Mouse (Mus musculus) stomach, embryonic 14.5 days (tissue): Measurements from ENCODE around the gene Tmem117. TPM values are rescaled to one million over a fixed set of nuclear protein-coding genes. Genes with fewer than 3 reads are reported as not detected.
A peak's percentile ranks its signal among the peaks of the same experiment; 100 is the strongest.

Experiments
- ATAC-seq: fragments of 200-750 bp; cut with Nextera tagmentation; 2 replicates; pipeline ENCODE4 v1.8.0; 2017; ENCODE audit warnings: low read depth, moderate TSS enrichment; ENCODE audit not compliant: insufficient number of reproducible peaks, insufficient read depth, low FRiP score
- H3K27ac ChIP-seq: fragments of 300-500 bp; sonication (generic); 2 replicates; pipeline ENCODE4 v1.5.1; 2014; ENCODE audit warnings: mild to moderate bottlenecking, low read length, moderate library complexity, mixed read lengths
- H3K27me3 ChIP-seq: fragments of 300-500 bp; sonication (generic); 2 replicates; pipeline ENCODE4 v1.6.1; 2014; ENCODE audit warnings: low read length, control low read depth, mixed read lengths; ENCODE audit not compliant: control insufficient read depth, insufficient read depth
- H3K36me3 ChIP-seq: fragments of 300-500 bp; sonication (generic); 2 replicates; pipeline ENCODE4 v1.6.1; 2014; ENCODE audit warnings: mild to moderate bottlenecking, control low read depth, low read length, moderate library complexity, mixed read lengths; ENCODE audit not compliant: control insufficient read depth, insufficient read depth
- H3K4me1 ChIP-seq: fragments of 300-500 bp; sonication (generic); 2 replicates; pipeline ENCODE4 v1.6.1; 2014; ENCODE audit warnings: low read length, control low read depth, mixed read lengths; ENCODE audit not compliant: control insufficient read depth, insufficient read depth
- H3K4me2 ChIP-seq: fragments of 300-500 bp; sonication (generic); replicated peaks from 2 replicates; pipeline ENCODE4 v1.6.1; 2014; ENCODE audit warnings: low read depth, low read length, control low read depth
- H3K4me3 ChIP-seq: fragments of 300-500 bp; sonication (generic); 2 replicates; pipeline ENCODE4 v1.5.1; 2014; ENCODE audit warnings: low read depth, low read length, control low read depth
- H3K9ac ChIP-seq: fragments of 300-500 bp; sonication (generic); replicated peaks from 2 replicates; pipeline ENCODE4 v1.6.1; 2014; ENCODE audit warnings: low read depth, mild to moderate bottlenecking, control low read depth, low read length, moderate library complexity, mixed read lengths
- H3K9me3 ChIP-seq: fragments of 300-500 bp; sonication (generic); 2 replicates; pipeline ENCODE4 v1.6.1; 2016; ENCODE audit warnings: low read depth, low read length, control low read depth; ENCODE audit not compliant: control insufficient read depth
- WGBS: fragments of 180-500 bp; shearing (Covaris S2); extraction: QIAGEN DNeasy Blood & Tissue Kit; methylation state at CpG from one replicate; pipeline ENCODE4 v1.1.7; 2014; 5-methylcytosine and 5-hydroxymethylcytosine counted together
- polyA plus RNA-seq: library from polyadenylated mRNA; unstranded; fragments of >200 nt; fragmentation: Nextera tagmentation; extraction: Ambion mirVana; gene quantifications from 2 replicates; pipeline ENCODE4 v1.2.1, GENCODE M21; 2014

Tmem117 gene
- polyA plus RNA-seq, 1 experiment from 2014 or later: 3.8 TPM

DNA sequence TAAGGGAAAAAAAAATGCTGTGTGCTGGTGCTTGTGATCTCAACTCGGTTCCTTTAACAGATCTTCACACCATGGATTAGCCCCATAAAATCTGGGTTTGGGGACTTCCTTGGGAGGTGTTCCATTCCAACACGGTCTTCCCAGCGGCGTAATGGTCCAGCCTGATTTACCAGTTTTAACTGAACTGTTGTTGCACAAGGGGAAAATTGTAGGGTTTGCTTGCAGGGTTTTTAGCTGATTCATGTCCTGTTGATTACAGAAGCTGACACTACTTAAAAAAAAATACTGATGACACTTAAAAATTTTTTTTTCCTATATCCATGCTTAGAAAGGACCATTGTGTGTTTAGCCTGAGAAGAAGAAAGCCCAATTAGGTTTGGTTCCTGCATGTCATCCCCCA, 37.7 kb upstream of the Tmem117 start:
- no peak overlapping the region for H3K27ac ChIP-seq
- H3K4me1 ChIP-seq: peaks cover 6% of the 10 kb centered on the region; the same call in 1 of the 2 replicates
- H3K4me3 ChIP-seq: no peak overlapping the region
- H3K9ac ChIP-seq: no peak overlapping the region
- no peak overlapping the region for H3K4me2 ChIP-seq
- H3K9me3 ChIP-seq: no peaks in the 10 kb centered on the region
- peaks cover under 1% of the 10 kb centered on the region; the same call in 1 of the 2 replicates for H3K36me3 ChIP-seq
- ATAC-seq: no peak
- H3K27me3 ChIP-seq: no peaks in the 10 kb centered on the region
- 77% methylated on average over 4 of the region's 4 CpGs for WGBS

DNA sequence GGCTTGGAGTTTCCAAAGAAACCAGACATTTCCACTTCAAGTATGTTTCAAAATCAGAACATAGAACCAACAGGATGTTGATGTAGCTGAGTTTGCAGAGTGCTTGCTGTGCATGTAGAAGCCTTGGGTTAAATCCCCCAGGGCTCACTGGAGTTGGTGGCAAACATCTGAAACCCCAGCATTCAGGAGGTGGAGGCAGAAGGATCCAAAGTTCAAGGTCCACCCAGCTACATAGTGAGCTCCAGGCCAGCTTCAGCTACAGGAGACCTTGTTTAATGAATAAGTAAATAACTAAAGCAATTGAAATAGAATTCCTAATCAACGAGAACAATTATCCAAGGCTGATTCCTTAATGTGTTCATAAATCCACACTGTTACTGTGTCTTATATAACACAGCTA, 35.4 kb upstream of the Tmem117 start:
- ATAC-seq: no peak
- WGBS: 79% methylated on average over 1 of the region's 1 CpGs
- no peaks in the 10 kb centered on the region for H3K36me3 ChIP-seq
- H3K4me2 ChIP-seq: no peak overlapping the region
- H3K4me3 ChIP-seq: no peak overlapping the region
- H3K9me3 ChIP-seq: no peaks in the 10 kb centered on the region
- no peak overlapping the region for H3K9ac ChIP-seq
- no peaks in the 10 kb centered on the region for H3K27me3 ChIP-seq
- H3K27ac ChIP-seq: no peak overlapping the region
- no peaks in the 10 kb centered on the region for H3K4me1 ChIP-seq

DNA sequence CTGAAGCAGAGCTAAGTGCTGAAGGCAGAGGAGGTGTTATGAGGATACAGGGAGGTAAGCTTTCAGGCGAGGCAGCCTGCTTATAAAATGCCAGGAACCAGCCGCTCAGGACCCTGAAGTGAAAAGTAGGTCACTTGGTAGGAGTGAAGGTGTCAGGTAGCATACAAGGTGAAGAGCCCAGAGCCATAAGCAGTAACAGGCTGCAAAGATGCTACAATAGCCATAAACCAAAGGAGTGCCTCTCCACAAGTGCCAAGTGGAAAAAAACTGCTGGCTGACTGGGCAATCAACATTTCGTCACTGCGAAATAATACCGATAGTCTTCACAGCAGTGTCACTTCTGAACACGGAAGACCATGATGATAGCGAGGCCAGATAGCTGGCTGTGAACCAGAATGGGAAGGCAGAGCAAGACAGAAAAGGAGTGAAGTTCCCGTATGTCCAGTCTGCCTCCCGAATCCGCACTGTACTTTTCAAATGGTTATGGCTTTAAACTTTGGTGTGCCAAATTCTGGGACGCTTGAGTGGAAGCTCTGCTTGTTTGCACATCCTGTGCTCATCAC, 28.8 kb upstream of the Tmem117 start:
- Histone ChIP-seq H3K27ac (no peak overlapping the region), H3K27me3 (no peaks in the 10 kb centered on the region), H3K9ac (no peak overlapping the region), H3K36me3 (no peaks in the 10 kb centered on the region), H3K4me3 (no peak overlapping the region), H3K4me1 (no peaks in the 10 kb centered on the region), H3K4me2 (no peak overlapping the region), H3K9me3 (no peaks in the 10 kb centered on the region)
- no peak for ATAC-seq
- 84% methylated on average over 11 of the region's 11 CpGs for WGBS

DNA sequence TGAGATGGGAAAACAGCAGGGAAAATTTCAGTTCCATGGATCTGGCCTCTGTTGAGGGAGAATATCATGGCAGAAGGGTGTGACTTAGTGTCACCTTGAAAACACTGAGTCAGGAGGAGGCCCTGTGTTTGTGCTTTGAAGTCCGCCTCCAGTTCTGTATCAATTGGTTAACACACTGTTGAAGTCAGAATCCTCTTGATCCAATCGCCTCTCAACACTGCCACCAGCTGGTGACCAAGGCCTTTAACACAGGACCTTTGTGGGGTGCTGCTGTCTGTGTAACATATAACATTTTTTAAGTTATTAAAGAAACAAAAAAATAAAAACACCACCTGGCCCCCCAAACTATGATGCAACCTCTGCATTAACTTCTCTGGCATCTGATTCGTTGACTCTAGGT, 27.7 kb upstream of the Tmem117 start:
- no peaks in the 10 kb centered on the region for H3K36me3 ChIP-seq
- 22% methylated on average over 3 of the region's 3 CpGs for WGBS
- no peaks in the 10 kb centered on the region for H3K9me3 ChIP-seq
- no peak for ATAC-seq
- no peak overlapping the region for H3K4me3 ChIP-seq
- H3K9ac ChIP-seq: no peak overlapping the region
- H3K27me3 ChIP-seq: no peaks in the 10 kb centered on the region
- no peak overlapping the region for H3K27ac ChIP-seq
- no peaks in the 10 kb centered on the region for H3K4me1 ChIP-seq
- H3K4me2 ChIP-seq: no peak overlapping the region

DNA sequence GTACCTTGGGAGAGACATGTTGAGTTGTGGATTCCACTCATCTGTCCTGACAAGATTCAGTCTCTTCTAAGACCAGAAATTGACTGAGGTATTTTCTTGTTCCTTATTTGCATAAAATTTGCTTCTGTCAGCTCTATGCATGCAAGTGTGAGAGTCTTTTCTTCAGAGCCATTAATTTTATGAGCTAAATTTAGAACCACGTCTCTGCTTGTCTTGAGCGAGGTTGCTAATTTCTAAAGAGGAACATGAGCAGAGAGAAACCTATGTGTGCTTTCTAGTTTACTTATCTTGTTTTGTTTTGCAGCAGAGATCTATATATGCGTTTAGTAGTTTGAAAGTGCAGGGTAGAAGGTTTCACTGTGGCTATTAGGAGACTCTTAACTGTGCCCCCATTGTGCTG, 26.6 kb upstream of the Tmem117 start:
- Histone ChIP-seq H3K27ac (no peak overlapping the region), H3K36me3 (no peaks in the 10 kb centered on the region), H3K4me3 (no peak overlapping the region), H3K27me3 (no peaks in the 10 kb centered on the region), H3K9me3 (no peaks in the 10 kb centered on the region), H3K4me2 (no peak overlapping the region), H3K9ac (no peak overlapping the region), H3K4me1 (no peaks in the 10 kb centered on the region)
- 61% methylated on average over 3 of the region's 3 CpGs for WGBS
- ATAC-seq: no peak

DNA sequence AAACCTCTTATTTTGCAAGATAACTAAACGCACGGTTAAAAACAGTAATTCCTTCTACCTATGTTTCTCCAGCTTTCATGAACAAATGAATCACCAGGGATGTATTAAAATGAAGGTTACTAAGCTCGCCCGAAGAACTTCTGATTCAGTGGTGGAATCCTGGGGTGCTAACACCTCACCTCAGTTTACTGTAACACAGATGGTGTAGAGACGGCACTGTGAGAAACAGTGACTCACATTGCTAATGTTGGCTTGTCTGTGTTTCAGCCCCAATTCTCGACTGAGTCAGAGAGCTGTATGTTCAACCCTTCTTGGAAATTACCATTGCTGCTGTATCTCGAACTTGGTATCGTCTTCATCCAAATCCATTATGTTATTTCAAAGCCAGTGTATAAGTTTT, 21.3 kb upstream of the Tmem117 start:
- Histone ChIP-seq H3K9me3 (no peaks in the 10 kb centered on the region), H3K27me3 (no peaks in the 10 kb centered on the region), H3K36me3 (no peaks in the 10 kb centered on the region), H3K4me1 (no peaks in the 10 kb centered on the region), H3K9ac (no peak overlapping the region), H3K4me3 (no peak overlapping the region), H3K27ac (no peak overlapping the region), H3K4me2 (no peak overlapping the region)
- 89% methylated on average over 8 of the region's 8 CpGs for WGBS
- no peak for ATAC-seq

DNA sequence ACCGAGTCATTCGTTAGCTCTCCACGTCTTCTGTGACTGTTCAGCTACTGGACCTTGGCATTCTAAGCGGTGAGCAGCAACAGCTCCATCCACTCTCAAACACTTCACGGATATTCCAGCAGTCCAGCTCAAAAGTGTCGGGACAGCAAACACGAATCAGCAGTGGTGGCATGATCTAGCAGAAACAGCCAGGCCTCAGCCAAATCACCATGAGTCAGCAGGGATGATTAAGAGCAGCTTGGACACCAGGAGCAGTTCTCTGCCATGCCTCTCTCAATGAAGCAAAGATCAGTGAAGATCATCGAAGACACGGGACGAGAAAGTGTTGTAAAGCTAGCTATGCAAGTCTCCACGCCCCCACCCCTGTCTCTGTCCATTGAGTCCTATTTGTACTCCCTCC, 13.0 kb upstream of the Tmem117 start:
- Histone ChIP-seq H3K4me2 (no peak overlapping the region), H3K27ac (no peak overlapping the region), H3K27me3 (no peaks in the 10 kb centered on the region), H3K9me3 (no peaks in the 10 kb centered on the region), H3K4me1 (no peaks in the 10 kb centered on the region), H3K9ac (no peak overlapping the region), H3K36me3 (no peaks in the 10 kb centered on the region), H3K4me3 (no peak overlapping the region)
- no peak for ATAC-seq
- WGBS: 91% methylated on average over 11 of the region's 11 CpGs

DNA sequence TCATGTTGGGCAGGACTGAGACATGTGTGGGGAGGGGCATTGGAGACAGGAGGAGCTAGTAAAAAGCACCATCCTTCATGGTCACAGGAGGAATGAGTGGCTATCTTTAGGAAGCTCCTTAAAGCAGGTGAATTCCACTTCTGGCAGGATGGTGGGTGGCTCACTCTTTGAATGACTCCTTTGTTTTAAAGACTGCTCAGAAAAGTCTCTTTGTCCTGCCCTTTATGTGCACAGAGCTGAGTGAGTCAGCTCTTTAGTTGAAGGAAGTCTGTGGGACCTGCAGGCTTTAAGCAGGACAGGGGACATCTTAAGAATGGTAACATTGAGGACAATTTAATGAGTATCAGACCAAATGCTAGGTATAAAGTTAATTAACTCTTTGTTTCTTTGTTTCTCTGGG, 8.1 kb upstream of the Tmem117 start:
- H3K4me3 ChIP-seq: no peak overlapping the region
- H3K27me3 ChIP-seq: no peaks in the 10 kb centered on the region
- no peaks in the 10 kb centered on the region for H3K9me3 ChIP-seq
- no peak overlapping the region for H3K4me2 ChIP-seq
- ATAC-seq: no peak
- no peak overlapping the region for H3K27ac ChIP-seq
- H3K36me3 ChIP-seq: no peaks in the 10 kb centered on the region
- no peaks in the 10 kb centered on the region for H3K4me1 ChIP-seq
- H3K9ac ChIP-seq: no peak overlapping the region

DNA sequence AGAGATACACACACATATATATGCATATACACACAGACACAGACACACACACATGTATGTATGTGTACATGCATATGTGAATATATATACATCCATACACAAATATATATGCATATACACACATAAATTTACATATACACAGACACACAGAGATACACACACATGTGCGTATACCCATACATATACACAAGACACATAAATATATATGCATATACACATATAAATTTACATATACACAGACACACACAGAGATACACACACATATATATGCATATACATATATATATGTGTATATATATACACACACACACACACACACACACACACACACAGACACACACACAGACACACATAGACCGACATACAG, 586 bp upstream of the Tmem117 start:
- Histone ChIP-seq H3K9ac (no peak overlapping the region), H3K36me3 (no peaks in the 10 kb centered on the region), H3K9me3 (no peaks in the 10 kb centered on the region), H3K4me1 (no peaks in the 10 kb centered on the region), H3K4me3 (peak overlapping the region; percentile 32), H3K4me2 (peak overlapping the region; percentile 70), H3K27me3 (no peaks in the 10 kb centered on the region), H3K27ac (no peak overlapping the region)
- WGBS: 47% methylated on average over 2 of the region's 2 CpGs
- no peak for ATAC-seq
